Mouse (Mus musculus): ENCODE measurements around the gene Psip1.
A peak's percentile ranks its signal among the peaks of the same experiment; 100 is the strongest.
"Not testable (repeated sequence)": the region's sequence is repeated elsewhere in the genome, so short reads cannot be mapped to it uniquely, and the experiment has no call there.

Psip1 gene

DNA sequence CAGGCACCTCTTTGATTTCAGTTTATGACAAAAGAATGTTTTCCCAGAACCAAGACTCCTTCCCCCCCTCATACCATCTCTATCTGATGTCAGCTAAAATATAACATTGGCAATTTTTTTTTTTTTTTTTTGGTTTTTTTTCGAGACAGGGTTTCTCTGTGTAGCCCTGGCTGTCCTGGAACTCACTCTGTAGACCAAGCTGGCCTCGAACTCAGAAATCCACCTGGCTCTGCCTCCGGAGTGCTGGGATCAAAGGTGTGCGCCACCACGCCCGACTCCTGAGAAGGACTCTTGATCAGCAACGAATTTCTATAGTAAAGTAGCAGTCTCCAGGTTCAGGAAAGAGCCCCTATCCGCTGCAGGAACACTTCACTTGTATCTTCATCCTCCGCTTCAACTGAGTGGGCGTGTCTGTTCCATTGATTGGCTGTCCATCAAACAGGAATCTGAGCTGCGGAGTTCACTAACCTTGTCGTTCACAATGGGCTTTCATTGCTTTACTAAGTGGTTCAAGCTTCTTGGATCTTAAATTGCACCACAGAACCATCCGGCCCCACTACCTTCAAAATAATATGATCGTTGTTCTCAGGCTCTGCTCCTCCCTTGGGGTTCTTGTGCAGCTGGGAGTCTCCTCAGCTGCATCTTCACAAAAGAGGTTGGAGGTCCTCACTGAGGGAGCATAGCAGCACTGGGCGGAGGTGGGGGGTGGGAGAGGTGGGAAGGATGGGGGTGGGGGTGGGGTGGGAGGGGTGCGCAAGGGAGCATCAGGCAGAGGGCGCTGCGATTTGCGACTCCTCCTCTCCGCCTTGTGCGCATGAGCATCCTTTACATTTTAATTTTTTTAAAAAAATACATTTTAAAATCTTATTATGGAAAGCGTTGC lies 14.1 kb upstream of the Psip1 start:
- peak; percentile 25 for DNase-seq (ENCODE audit: low spot score)

DNA sequence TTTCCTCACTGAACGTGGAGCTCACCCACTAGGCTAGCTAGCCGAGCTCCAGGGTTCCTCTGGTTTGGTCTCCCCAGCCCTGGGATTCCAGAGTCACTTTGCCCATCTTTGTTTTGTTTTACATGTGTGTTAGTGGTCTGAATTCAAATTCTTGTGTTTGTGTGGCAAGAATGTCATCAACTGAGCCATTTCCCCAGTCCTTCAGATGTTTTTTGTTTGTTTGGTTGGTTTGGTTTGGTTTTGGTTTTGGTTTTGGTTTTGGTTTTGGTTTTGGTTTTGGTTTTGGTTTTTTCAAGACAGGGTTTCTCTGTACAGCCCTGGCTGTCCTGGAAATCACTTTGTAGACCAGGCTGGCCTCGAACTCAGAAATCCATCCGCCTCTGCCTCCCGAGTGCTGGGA lies 10.8 kb upstream of the Psip1 start:
- DNase-seq (ENCODE audit: low spot score) = not testable (repeated sequence)

GRCm38 (mm10) chr4:83493112-83493511 lies 6.9 kb upstream of the Psip1 start:
- DNase-seq (ENCODE audit: low spot score) = no peak

GRCm38 (mm10) chr4:83489121-83489520 lies 2.9 kb upstream of the Psip1 start:
- DNase-seq (ENCODE audit: low spot score) = no peak

DNA sequence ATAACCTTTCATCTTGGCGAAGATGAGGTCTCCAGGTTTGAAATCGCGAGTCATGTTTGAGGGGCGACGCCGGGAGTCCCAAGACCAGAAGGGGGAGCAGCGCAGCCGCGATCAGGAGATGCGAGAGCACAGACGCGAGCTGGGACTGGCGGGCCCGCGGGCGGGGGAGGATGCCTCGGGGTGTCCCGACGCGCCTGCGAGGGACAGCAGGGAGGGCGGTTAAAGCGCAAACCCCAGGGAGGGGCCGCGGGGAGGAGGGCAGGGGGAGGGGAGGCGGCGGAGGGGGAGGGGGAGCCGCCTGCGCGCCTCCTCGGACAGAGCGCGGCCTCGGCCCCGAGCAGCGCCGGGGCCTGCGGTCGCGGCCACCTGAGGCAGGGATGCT lies 533 bp downstream of the Psip1 start:
- DNase-seq (ENCODE audit: low spot score) = peak; percentile 89

GRCm38 (mm10) chr4:83485250-83485649 lies 1.0 kb downstream of the Psip1 start:
- DNase-seq (ENCODE audit: low spot score) = no peak

GRCm38 (mm10) chr4:83468208-83468607 lies 18.1 kb downstream of the Psip1 start:
- DNase-seq (ENCODE audit: low spot score) = no peak

GRCm38 (mm10) chr4:83467615-83468014 lies 18.6 kb downstream of the Psip1 start:
- no peak for DNase-seq (ENCODE audit: low spot score)

DNA sequence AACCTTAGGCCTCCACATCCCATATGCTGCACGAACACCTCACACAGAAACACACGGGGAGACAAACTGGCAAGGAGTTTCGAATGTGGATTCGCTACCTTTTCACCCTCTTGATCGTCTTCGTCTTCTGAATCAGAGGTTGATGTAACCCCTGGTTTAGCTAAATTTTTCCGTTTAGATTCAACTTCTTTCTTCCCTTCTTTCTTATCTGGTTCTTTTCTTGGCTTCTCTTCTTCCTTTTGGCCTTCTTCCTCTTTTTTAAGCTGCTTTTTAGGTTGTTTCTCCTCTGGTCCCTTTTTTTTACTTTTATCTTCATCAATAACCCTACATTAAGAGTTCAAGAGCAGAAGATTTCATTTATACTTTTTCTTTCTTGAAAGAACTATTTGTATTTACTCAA lies 21.4 kb downstream of the Psip1 start:
- DNase-seq (ENCODE audit: low spot score) = no peak

GRCm38 (mm10) chr4:83460106-83460505 lies 26.2 kb downstream of the Psip1 start:
- DNase-seq (ENCODE audit: low spot score) = no peak

DNA sequence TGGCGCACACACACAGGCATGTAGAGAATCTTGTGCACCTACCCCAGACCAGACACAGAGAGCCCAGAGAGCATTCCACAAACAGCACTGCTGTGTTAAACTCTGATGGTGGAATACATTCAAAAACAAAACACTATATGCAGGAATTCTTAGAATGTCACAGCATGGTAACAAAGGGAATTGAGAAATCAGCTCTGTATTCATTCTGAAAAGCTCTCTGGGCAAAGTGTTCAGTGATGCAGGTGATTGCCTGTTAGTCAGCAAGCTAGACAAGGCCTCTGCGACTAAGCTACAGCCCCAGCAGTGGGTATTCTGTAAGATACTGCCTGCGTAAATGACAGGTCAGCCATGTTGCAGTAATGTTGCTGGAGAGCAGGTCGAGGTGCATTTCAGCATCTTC lies 35.5 kb downstream of the Psip1 start:
- DNase-seq (ENCODE audit: low spot score) = no peak

DNA sequence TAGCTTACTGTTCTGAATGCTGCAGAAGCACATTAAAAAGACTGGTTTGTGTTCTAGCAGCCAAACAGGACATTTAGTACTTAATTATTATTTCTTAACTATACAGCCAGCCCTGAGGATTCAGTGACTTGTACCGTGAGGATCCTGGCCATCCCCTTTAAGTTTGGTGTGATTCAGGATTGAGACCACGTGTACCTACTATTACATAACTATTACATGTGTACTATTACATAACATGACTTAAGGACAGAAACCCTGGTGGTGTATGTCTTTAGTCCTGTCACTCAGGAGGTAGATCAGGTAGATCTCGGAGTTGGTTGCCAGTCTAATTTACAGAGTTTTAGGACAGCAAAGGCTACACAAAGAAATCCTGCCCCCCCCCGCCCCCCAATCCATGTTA lies 45.2 kb downstream of the Psip1 start:
- DNase-seq (ENCODE audit: low spot score) = no peak

DNA sequence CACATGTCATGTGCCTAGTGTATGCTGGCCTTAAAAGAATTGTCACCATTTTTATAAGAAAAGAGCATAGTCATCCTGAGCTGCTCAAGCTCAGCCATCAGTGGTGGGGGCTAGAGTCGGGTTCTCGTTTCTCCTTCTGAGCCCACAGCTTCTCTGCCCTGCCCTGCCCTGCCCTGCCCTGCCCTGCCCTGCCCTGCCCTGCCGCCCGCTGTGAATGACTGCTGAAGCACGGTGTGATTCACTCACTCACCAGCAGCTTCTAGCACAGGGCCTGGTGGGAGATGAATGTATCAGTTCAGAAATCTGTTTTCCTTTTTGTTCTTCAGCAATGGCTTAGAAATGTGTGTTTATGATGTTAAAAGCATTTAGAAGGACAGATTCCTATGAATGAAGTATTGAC lies 47.2 kb downstream of the Psip1 start:
- no peak for DNase-seq (ENCODE audit: low spot score)

- DNase-seq (ENCODE audit: low spot score) = no peak
Observed at GRCm38 (mm10) chr4:83438116-83438515, 48.1 kb downstream of the Psip1 start.

DNA sequence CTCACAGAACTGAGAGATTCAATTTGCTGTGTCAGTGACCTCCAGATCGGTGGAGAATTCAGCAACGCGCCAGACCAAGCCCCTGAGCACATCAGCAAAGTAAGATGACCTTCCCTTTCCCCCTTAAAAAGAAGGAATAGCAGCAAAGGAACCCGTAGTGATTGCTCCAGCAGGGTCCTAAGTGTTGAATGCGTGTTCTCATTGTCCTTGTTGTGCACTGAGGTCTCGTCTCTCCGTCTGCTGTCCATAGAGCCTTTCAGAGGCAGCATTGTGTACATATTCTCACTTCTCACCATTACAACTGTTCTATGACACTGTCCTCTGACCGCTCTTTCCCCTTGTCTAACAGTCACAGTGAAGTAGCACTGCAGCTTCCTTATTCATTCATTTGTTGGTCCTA lies 49.9 kb downstream of the Psip1 start:
- DNase-seq (ENCODE audit: low spot score) = no peak

GRCm38 (mm10) chr4:83432901-83433300 lies 53.4 kb downstream of the Psip1 start:
- DNase-seq (ENCODE audit: low spot score) = no peak

GRCm38 (mm10) chr4:83431950-83432349 lies 54.3 kb downstream of the Psip1 start:
- no peak for DNase-seq (ENCODE audit: low spot score)

GRCm38 (mm10) chr4:83428845-83429244 lies 57.4 kb downstream of the Psip1 start:
- no peak for DNase-seq (ENCODE audit: low spot score)

GRCm38 (mm10) chr4:83427696-83428095 lies 58.6 kb downstream of the Psip1 start:
- DNase-seq (ENCODE audit: low spot score) = no peak

DNA sequence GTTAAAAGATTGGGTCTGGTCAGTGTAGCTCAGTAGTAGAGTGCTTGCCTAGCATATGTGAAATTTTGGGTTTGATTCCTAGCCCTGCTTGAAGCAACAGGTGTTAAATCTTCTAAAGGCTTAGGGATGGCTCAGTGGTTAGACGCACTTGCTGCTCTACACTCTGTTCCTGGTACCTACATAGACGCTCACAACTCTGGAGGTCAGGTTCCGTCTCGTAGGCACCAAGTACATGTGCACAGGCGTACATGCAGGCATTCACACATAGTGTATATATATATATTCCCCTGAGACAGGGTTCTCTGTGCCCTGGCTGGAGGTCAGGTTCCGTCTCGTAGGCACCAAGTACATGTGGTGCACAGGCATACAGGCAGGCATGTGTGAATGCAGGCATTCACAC lies 59.1 kb downstream of the Psip1 start:
- DNase-seq (ENCODE audit: low spot score) = no peak

- DNase-seq (ENCODE audit: low spot score) = no peak
Observed at GRCm38 (mm10) chr4:83425119-83425518, 61.1 kb downstream of the Psip1 start.

DNA sequence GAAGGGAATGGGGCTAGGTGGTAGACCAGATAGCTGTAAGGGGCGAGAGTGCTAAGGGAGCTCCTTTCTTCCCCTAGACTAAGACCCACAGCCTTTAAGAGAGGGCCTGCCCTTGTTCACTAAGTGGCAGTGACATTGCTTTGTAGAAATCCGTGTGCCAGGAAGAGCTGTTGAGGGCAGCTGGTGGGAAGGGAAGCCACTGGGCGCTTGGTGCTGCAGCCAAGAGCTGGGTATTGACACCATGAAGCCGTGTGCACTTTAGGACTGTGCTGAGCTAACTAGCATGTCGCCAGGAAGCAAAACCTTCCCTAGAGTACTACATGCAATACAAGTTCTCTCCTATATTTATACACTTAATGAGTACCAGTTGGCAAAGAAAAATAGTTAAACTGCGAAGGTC lies 62.6 kb downstream of the Psip1 start:
- no peak for DNase-seq (ENCODE audit: low spot score)

DNA sequence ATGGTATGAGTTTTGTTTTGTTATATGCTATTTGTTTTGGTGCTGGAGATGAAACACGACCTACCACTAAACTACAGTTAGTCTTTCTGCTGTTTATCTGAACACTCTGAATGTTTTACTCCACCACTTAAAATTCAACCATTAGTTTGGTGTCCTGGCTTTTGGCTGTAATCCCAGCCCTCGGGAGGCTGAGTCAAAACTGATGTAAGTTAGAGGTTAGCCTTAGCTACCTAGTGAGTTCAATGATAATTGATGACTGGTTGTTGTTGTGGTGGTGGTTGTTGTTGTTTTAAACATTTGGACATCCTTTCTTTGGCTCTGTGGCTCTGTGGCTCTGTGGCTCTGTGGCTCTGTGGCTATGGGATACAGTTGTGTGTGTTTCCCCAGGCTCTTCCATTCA lies 67.5 kb downstream of the Psip1 start:
- DNase-seq (ENCODE audit: low spot score) = no peak

- DNase-seq (ENCODE audit: low spot score) = no peak
Observed at GRCm38 (mm10) chr4:83417820-83418186, 68.5 kb downstream of the Psip1 start.
